Mouse (Mus musculus): ENCODE results near the gene Hoxa10. TPM values are rescaled to one million over a fixed set of nuclear protein-coding genes. Genes with fewer than 3 reads are reported as not detected.

The Hoxa10 gene
- total and polyA plus RNA-seq, 3 experiments = not detected

DNA sequence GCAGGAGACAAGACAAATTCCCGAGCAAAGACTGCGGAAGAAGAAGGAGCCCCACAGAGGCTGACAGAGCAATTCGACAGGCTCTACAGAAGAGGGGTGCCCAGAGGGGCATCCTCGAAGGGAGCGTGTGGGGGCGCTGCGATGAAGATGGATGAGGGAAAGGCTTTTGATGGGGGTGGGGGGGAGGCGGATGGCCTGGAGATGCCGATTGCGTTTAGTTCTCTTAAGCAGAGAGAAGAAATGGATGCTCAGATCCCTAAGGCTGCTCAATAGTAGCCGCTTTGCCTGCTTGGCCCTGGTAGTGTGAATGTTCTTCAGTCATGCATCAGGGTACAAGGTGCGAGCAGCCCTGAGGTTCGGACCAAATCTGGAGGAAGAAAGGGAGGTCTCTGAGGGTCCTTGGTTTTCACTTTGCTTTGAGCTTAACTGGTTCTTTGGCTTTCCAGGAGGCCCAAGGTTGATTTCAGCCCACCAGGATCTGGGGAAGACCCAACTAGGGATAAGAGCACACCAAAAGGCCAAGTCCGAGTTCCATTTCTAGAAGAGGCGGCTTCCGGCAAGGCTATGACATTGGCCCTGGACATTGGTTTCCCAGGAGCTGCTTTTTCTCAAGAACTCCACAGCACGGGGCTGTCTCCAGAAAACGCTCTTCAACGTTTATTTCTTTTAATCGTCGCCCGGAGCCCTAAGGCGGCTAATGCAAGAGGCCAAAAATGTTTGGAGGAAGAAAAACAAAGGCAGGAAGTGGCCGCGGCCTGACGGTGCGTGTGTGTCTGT, 8.2 kb upstream of the Hoxa10 start:
- Histone ChIP-seq H3K27me3 (ENCODE audit: control insufficient read depth in 1 of 2, insufficient read depth in 2 of 2, low read length in 2 of 2) (no peaks in the 10 kb centered on the region), H3K9ac (ENCODE audit: control insufficient read depth, low read depth, low read length, poor library complexity, severe bottlenecking) (no peak overlapping the region), H3K9me3 (replicated peaks; ENCODE audit: insufficient read depth, low read length) (no peaks in the 10 kb centered on the region), H3K27ac (ENCODE audit: control insufficient read depth, low read depth, low read length) (no peak overlapping the region), H3K4me1 (ENCODE audit: control insufficient read depth in 1 of 2, insufficient read depth in 2 of 2, low read length in 2 of 2) (no peaks in the 10 kb centered on the region), H3K79me2 (ENCODE audit: control insufficient read depth, insufficient read depth, low read length, poor library complexity) (no peaks in the 10 kb centered on the region), H3K4me3 (ENCODE audit: control insufficient read depth in 1 of 2, insufficient read depth in 1 of 2, low read depth in 2 of 2, low read length in 2 of 2) (no peak overlapping the region), H3K36me3 (ENCODE audit: control insufficient read depth in 1 of 2, insufficient read depth in 2 of 2, low read length in 2 of 2) (no peaks in the 10 kb centered on the region)
- DNase-seq (ENCODE audit: low read depth, low spot score) = no peak
- no peak for TF ChIP-seq EP300 (IDR thresholded peaks at IDR 0.05; ENCODE audit: low read depth in 1 of 2, low read length in 2 of 2)
- no peak for TF ChIP-seq NELFE (IDR thresholded peaks at IDR 0.05; ENCODE audit: low read depth, low read length)
- TF ChIP-seq E2F4 (IDR thresholded peaks at IDR 0.05; ENCODE audit: borderline replicate concordance, low read depth, low read length) = no peak

DNA sequence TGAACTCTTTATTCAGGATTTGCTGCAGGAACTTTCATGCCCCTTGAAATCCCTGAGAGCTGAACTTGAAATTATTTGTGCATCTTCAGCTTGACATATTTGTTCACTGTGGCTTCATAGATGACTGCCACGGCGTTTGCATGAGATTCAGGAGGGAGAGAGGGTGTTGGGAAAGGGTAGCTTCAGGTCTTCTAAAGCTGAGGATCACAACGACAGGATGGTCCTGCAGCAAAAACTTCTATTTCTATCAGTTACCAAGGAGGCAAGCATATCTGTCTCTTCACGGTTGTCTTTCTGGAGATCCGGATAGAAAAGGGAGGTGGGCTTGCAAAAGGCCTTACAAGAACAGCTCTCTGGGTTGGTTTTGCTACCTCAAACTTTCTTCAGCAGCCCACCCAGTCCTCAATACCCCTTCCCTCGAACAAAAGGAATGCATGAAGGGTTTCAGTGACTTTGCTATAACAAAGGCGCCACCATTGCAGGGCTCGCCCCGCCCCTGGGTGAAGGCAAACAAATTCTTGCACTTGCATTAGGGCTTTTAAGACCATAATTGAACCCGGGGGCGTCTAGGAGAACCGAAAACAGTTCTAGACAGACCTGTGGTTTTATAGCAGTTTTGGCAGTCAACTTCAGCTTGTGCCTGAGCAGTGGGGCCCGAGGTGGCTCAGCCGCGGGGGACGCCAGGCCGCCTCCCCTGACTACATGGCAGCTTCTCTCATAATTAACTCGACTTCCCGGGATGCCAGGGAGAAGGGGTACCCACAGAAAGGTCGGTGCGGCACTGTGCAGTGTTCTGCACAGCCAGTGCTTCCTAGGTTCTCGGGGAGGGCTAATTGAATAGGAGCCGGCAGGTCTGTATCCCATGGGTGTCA, 7.3 kb upstream of the Hoxa10 start:
- Histone ChIP-seq H3K4me3 (ENCODE audit: control insufficient read depth in 1 of 2, insufficient read depth in 1 of 2, low read depth in 2 of 2, low read length in 2 of 2) (no peak overlapping the region), H3K79me2 (ENCODE audit: control insufficient read depth, insufficient read depth, low read length, poor library complexity) (no peaks in the 10 kb centered on the region), H3K36me3 (ENCODE audit: control insufficient read depth in 1 of 2, insufficient read depth in 2 of 2, low read length in 2 of 2) (no peaks in the 10 kb centered on the region), H3K27ac (ENCODE audit: control insufficient read depth, low read depth, low read length) (no peak overlapping the region), H3K27me3 (ENCODE audit: control insufficient read depth in 1 of 2, insufficient read depth in 2 of 2, low read length in 2 of 2) (no peaks in the 10 kb centered on the region), H3K4me1 (ENCODE audit: control insufficient read depth in 1 of 2, insufficient read depth in 2 of 2, low read length in 2 of 2) (no peaks in the 10 kb centered on the region), H3K9ac (ENCODE audit: control insufficient read depth, low read depth, low read length, poor library complexity, severe bottlenecking) (no peak overlapping the region), H3K9me3 (replicated peaks; ENCODE audit: insufficient read depth, low read length) (no peaks in the 10 kb centered on the region)
- DNase-seq (ENCODE audit: low read depth, low spot score) = no peak
- TF ChIP-seq MAFK (IDR thresholded peaks at IDR 0.05; ENCODE audit: borderline replicate concordance, low read depth, low read length) = no peak
- no peak for TF ChIP-seq JUND (IDR thresholded peaks at IDR 0.05; ENCODE audit: low read depth, low read length)
- no peak for TF ChIP-seq CTCF (IDR thresholded peaks at IDR 0.05 in 2 of 3, conservative IDR thresholded peaks at IDR 0.05 in 1 of 3; ENCODE audit: control insufficient read depth in 1 of 3, insufficient read depth in 1 of 3, low read depth in 2 of 3, low read length in 3 of 3, poor library complexity in 1 of 3, severe bottlenecking in 1 of 3)
- TF ChIP-seq HCFC1 (IDR thresholded peaks at IDR 0.05; ENCODE audit: low read depth, low read length) = no peak
- no peak for TF ChIP-seq NELFE (IDR thresholded peaks at IDR 0.05; ENCODE audit: low read depth, low read length)
- TF ChIP-seq SMC3 (IDR thresholded peaks at IDR 0.05; ENCODE audit: low read depth, low read length) = no peak
- no peak for TF ChIP-seq ETS1 (IDR thresholded peaks at IDR 0.05; ENCODE audit: low read depth, low read length)
- no peak for TF ChIP-seq CHD1 (IDR thresholded peaks at IDR 0.05; ENCODE audit: low read depth, low read length)
- TF ChIP-seq MYC (IDR thresholded peaks at IDR 0.05; ENCODE audit: low read depth, low read length) = no peak
- TF ChIP-seq MEF2A (IDR thresholded peaks at IDR 0.05; ENCODE audit: extremely low read depth, insufficient replicate concordance, low read depth, low read length, poor library complexity, severe bottlenecking) = no peak
- no peak for TF ChIP-seq BHLHE40 (IDR thresholded peaks at IDR 0.05; ENCODE audit: borderline replicate concordance, low read depth, low read length)
- TF ChIP-seq TBP (IDR thresholded peaks at IDR 0.05; ENCODE audit: low read depth, low read length) = no peak
- no peak for TF ChIP-seq NRF1 (IDR thresholded peaks at IDR 0.05; ENCODE audit: insufficient read depth, low read depth, low read length, poor library complexity, severe bottlenecking)

All from MEL (cell line).